Mouse (Mus musculus) heart, embryonic 14.5 days (tissue): ENCODE measurements around the gene Xylt1. TPM values are rescaled to one million over a fixed set of nuclear protein-coding genes. Genes with fewer than 3 reads are reported as not detected.

Experiments
- ATAC-seq: fragments of 200-750 bp; cut with Nextera tagmentation; 2 replicates; pipeline ENCODE4 v1.8.0; 2017; ENCODE audit warnings: low read depth, moderate TSS enrichment; ENCODE audit not compliant: insufficient number of reproducible peaks, insufficient read depth, low FRiP score
- H3K27ac ChIP-seq, 2 experiments: fragments of 200-500 bp in 1 of 2; fragments of 300-500 bp in 1 of 2; sonication (generic) in 1 of 2; replicated peaks in 1 of 2; 2 replicates each; pipeline ENCODE4 v1.5.1; 2012 to 2014; ENCODE audit warnings: low read depth in 2 of 2, low read length in 2 of 2, control low read depth in 1 of 2, mild to moderate bottlenecking in 1 of 2, mixed read lengths in 1 of 2; ENCODE audit not compliant: control insufficient read depth in 1 of 2, insufficient read depth in 1 of 2
- H3K27me3 ChIP-seq: fragments of 300-500 bp; sonication (generic); 2 replicates; pipeline ENCODE4 v1.6.1; 2014; ENCODE audit warnings: mild to moderate bottlenecking, low read length, control low read depth; ENCODE audit not compliant: control insufficient read depth, insufficient read depth
- H3K36me3 ChIP-seq: fragments of 300-500 bp; sonication (generic); 2 replicates; pipeline ENCODE4 v1.6.1; 2014; ENCODE audit warnings: mild to moderate bottlenecking, control low read depth, low read length, mixed read lengths; ENCODE audit not compliant: control insufficient read depth, insufficient read depth
- H3K4me1 ChIP-seq, 2 experiments: fragments of 200-500 bp in 1 of 2; fragments of 300-500 bp in 1 of 2; sonication (generic) in 1 of 2; 2 replicates each; pipeline ENCODE4 v1.6.1; 2012 to 2014; ENCODE audit warnings: low read length in 2 of 2, control low read depth in 1 of 2, mixed read lengths in 1 of 2; ENCODE audit not compliant: control insufficient read depth in 2 of 2, insufficient read depth in 2 of 2
- H3K4me2 ChIP-seq: fragments of 300-500 bp; sonication (generic); 2 replicates; pipeline ENCODE4 v1.6.1; 2014; ENCODE audit warnings: mild to moderate bottlenecking, low read length
- H3K4me3 ChIP-seq, 2 experiments: fragments of 200-500 bp in 1 of 2; fragments of 300-500 bp in 1 of 2; sonication (generic) in 1 of 2; 2 replicates each; pipeline ENCODE4 v1.5.1; 2012 to 2014; ENCODE audit warnings: low read length in 2 of 2, mild to moderate bottlenecking in 2 of 2, control low read depth in 1 of 2, low read depth in 1 of 2, moderate library complexity in 1 of 2; ENCODE audit not compliant: control insufficient read depth in 1 of 2, insufficient read depth in 1 of 2
- H3K9ac ChIP-seq: fragments of 300-500 bp; sonication (generic); 2 replicates; pipeline ENCODE4 v1.6.1; 2014; ENCODE audit warnings: mild to moderate bottlenecking, low read length
- H3K9me3 ChIP-seq: fragments of 300-500 bp; sonication (generic); 2 replicates; pipeline ENCODE4 v1.6.1; 2016; ENCODE audit warnings: low read length, control low read depth; ENCODE audit not compliant: control insufficient read depth
- WGBS: fragments of 180-500 bp; shearing (Covaris S2); extraction: QIAGEN DNeasy Blood & Tissue Kit; methylation state at CpG from one replicate; pipeline ENCODE4 v1.1.7; 2014; 5-methylcytosine and 5-hydroxymethylcytosine counted together
- polyA plus RNA-seq: library from polyadenylated mRNA; unstranded; fragments of >200 nt; fragmentation: Nextera tagmentation; extraction: Ambion mirVana; gene quantifications from 2 replicates; pipeline ENCODE4 v1.2.1, GENCODE M21; 2014

The Xylt1 gene
- polyA plus RNA-seq, 1 experiment from 2014 or later: 2.0 TPM

DNA sequence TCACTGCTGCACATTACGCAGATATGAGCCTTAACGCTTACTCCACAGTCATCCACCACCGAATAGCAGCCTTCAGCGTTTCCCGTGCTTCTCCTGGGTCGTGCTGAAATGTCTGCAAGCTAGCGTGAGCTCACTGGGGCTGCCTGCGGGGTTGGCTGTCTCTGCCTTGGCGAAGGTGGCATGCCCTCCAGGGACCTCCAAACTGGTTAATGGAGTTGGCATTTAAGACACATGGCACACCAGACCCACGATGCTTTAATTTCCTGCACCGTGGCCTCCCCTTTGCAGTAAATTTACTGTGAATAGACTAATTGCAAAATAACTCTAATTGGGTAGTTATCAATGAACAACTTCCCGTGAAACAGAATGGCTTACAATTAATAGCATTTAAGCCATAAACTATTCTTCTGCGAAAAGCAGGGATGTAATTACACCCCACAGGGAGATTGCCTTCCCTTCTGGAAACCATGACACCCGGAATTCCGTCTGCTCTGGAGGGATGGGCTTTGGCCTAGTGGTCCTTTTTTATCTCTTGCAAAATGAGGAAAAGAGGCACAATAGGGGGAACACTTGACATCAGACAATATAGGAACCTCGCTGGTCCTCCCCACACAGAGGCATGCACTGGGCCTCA is 170.3 kb downstream of the Xylt1 start:
- Histone ChIP-seq H3K4me3 (no peak overlapping the region), H3K27ac (no peak overlapping the region), H3K4me2 (no peak overlapping the region), H3K27me3 (no peaks in the 10 kb centered on the region), H3K36me3 (no peaks in the 10 kb centered on the region), H3K9ac (no peak overlapping the region), H3K4me1 (peaks cover 5 to 13% of the 10 kb centered on the region in 2 experiments), H3K9me3 (no peaks in the 10 kb centered on the region)
- no peak for ATAC-seq
- WGBS: 82% methylated on average over 16 of the region's 16 CpGs

DNA sequence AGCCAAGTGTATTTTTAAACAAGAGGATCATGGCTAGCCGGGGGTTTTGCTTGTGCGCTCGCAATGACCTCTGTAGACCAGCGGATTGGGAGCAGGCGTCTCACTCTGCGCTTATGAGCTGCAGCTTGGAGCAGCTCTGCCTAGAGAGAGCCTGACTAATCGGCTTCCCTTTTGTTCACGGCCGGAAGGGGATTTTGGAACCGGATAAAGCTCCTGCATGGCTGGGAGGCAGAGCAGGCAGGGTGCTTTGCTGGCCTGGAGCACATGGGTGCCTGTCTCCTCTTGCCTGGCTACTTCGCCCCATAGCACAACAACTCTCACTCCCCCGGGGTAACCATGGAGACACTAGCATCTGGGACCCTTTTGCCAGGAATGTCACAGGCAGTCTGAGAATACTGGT is 172.4 kb downstream of the Xylt1 start:
- Histone ChIP-seq H3K9ac (no peak overlapping the region), H3K27ac (no peak overlapping the region), H3K4me2 (no peak overlapping the region), H3K9me3 (no peaks in the 10 kb centered on the region), H3K36me3 (no peaks in the 10 kb centered on the region), H3K4me3 (no peak overlapping the region), H3K27me3 (no peaks in the 10 kb centered on the region), H3K4me1 (peaks cover 11 to 22% of the 10 kb centered on the region in 2 experiments)
- no peak for ATAC-seq
- WGBS: 40% methylated on average over 12 of the region's 12 CpGs

DNA sequence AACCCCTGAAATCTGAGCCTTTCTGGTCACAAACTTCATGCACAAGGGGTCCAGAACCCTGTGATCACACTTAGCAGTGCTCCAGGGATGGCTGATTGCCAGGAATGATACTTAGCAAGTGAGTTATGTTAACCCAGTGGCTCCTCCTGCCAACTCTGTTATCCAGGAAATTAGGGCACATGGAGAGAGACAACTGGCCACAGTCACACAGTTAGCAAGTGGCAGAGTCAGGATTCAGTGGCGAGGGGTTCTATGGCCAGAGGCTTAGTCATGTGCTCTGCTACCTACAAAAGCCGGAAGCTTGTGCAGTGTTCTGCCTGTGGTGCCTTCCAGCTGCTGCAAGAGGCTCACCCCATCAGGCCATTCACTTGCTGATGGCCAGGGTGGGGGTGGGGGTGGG is 175.0 kb downstream of the Xylt1 start:
- no peak overlapping the region for H3K9ac ChIP-seq
- WGBS: 40% methylated on average over 2 of the region's 2 CpGs

DNA sequence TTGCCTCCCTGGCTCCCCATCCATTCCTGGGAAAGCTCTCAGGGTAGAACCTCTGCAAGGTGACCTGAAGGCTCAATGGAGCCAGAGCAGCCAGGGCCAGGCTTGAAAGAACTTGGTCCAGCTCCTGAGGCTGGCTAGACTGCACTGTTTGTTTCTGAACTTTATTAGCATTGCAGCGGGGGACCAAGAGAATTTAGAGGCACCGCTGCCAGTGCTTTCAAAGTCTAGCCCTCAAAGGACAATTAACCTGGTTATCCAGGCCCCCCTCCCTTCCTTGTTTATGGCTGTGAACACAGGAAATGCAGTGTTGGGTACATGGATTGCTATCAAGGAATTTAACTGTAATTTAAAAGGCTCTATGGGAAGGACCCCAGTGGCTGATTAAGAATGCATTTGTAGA is 177.4 kb downstream of the Xylt1 start:
- H3K9ac ChIP-seq: no peak overlapping the region
- no peak overlapping the region for H3K4me2 ChIP-seq
- no peaks in the 10 kb centered on the region for H3K27me3 ChIP-seq
- no peaks in the 10 kb centered on the region for H3K9me3 ChIP-seq
- H3K4me3 ChIP-seq: no peak overlapping the region
- WGBS: 97% methylated on average over 2 of the region's 2 CpGs
- ATAC-seq: no peak
- peaks cover 11 to 19% of the 10 kb centered on the region in 2 experiments for H3K4me1 ChIP-seq
- no peaks in the 10 kb centered on the region for H3K36me3 ChIP-seq
- no peak overlapping the region for H3K27ac ChIP-seq

More for the DNA sequence above, 175.0 kb downstream of the Xylt1 start:
- H3K36me3 ChIP-seq: no peaks in the 10 kb centered on the region
- no peaks in the 10 kb centered on the region for H3K27me3 ChIP-seq
- 0 out of 2 replicates have a peak, but pooled peaks have one; percentile 28 for ATAC-seq
- no peak overlapping the region for H3K4me2 ChIP-seq
- peaks cover 11 to 22% of the 10 kb centered on the region in 2 experiments for H3K4me1 ChIP-seq
- H3K4me3 ChIP-seq: no peak overlapping the region
- H3K27ac ChIP-seq: no peak overlapping the region
- H3K9me3 ChIP-seq: no peaks in the 10 kb centered on the region

DNA sequence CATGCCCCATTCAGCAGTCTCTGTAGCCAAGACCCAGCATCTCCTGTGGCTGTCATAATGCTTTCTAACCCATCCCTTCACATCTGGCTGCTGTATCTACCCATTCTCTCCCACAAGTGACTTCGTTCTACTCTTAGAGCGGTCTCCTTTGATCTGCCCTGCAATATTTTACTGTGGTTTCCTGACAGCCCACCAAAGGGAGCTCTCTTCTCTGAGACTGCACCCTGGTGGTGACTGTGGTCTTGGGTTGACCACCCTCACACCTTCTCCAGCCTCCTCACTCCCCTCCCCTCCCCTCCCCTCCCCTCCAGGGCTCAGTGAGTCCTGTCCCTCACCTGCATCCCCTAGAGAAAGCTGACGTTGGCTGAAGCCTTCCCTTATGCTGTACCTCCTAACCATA is 178.3 kb downstream of the Xylt1 start:
- Histone ChIP-seq H3K4me3 (no peak overlapping the region), H3K4me1 (peaks cover 11 to 17% of the 10 kb centered on the region in 2 experiments), H3K9ac (no peak overlapping the region), H3K9me3 (no peaks in the 10 kb centered on the region), H3K36me3 (no peaks in the 10 kb centered on the region), H3K27ac (no peak overlapping the region), H3K4me2 (no peak overlapping the region), H3K27me3 (no peaks in the 10 kb centered on the region)
- 67% methylated on average over 3 of the region's 3 CpGs for WGBS
- ATAC-seq: no peak

DNA sequence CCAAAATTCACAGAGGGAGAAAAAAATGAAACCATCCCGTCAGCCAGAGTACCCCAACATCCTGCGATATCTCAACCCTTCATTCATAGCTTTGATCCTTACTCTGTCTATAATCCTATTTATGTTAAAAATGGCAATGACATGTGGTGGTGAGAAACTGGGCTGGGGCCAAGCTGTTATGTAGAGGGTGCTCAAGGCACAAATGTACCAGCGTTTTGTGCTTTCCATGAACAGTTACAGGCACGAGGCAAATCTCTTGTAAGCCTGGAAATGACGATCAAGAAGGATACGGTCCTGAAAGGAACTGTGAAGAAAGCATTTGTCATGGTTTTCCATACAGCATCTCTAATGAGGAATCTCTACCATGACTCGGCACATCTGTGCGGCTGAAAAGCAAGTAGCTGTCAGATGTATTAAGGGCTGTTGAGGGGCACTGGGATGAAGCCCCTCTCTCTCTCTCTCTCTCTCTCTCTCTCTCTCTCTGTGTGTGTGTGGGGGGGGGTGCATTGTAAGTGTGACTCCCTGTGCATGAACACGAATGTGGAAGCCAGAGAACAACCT is 183.2 kb downstream of the Xylt1 start:
- no peaks in the 10 kb centered on the region for H3K4me1 ChIP-seq
- WGBS: 82% methylated on average over 9 of the region's 9 CpGs

DNA sequence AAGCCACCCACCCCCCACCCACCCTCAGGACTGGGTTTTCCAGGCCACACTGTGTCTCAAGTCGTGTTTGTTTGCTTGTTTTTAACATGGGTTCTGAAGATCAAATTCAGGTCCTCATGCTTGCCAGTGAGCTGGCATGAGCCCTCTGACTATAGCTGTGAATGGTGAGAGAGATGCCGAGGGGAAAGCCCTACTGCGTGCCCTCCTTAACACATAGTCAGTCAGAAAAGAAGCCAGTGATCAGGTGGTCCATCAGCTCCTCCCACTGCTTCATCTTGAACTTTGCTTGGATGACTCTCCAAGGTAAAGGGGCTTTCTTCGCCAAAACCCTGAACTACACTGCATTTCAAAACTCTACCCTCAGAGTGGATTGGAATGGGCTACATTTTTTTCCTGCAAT is 183.8 kb downstream of the Xylt1 start:
- no peak for ATAC-seq
- Histone ChIP-seq H3K9ac (no peak overlapping the region), H3K4me2 (no peak overlapping the region), H3K4me3 (no peak overlapping the region), H3K9me3 (no peaks in the 10 kb centered on the region), H3K4me1 (no peaks in the 10 kb centered on the region), H3K27me3 (no peaks in the 10 kb centered on the region), H3K27ac (no peak overlapping the region), H3K36me3 (no peaks in the 10 kb centered on the region)
- 82% methylated on average over 4 of the region's 4 CpGs for WGBS

More for the DNA sequence above, 183.2 kb downstream of the Xylt1 start:
- Histone ChIP-seq H3K9me3 (no peaks in the 10 kb centered on the region), H3K9ac (no peak overlapping the region), H3K27ac (no peak overlapping the region), H3K36me3 (no peaks in the 10 kb centered on the region), H3K4me2 (no peak overlapping the region), H3K27me3 (no peaks in the 10 kb centered on the region), H3K4me3 (no peak overlapping the region)
- no peak for ATAC-seq

DNA sequence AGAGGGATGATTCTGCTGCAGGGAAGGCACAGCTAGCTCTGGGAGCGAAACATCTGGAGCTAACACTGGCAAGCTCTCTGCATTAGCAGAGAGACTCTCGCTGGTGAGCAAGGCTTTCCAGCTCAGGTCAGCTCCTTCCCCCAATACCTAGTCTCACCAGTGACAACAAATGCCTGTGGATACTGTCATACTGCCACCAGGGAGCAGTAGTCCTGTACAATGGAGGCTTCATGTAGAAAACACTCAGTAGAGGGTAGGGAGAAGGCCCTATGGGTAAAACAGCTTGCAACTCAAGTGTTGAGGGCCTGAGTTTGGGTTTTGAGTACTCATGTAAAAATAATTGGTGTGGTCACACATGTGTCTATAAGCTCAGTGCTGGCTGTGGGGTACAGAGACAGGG is 185.3 kb downstream of the Xylt1 start:
- Histone ChIP-seq H3K9ac (no peak overlapping the region), H3K4me3 (no peak overlapping the region), H3K27ac (no peak overlapping the region), H3K4me1 (no peaks in the 10 kb centered on the region), H3K36me3 (no peaks in the 10 kb centered on the region), H3K9me3 (no peaks in the 10 kb centered on the region), H3K27me3 (no peaks in the 10 kb centered on the region), H3K4me2 (no peak overlapping the region)
- no peak for ATAC-seq
- 63% methylated on average over 2 of the region's 2 CpGs for WGBS
